Mouse (Mus musculus): ENCODE data around the gene Bora. TPM values are rescaled to one million over a fixed set of nuclear protein-coding genes. Genes with fewer than 3 reads are reported as not detected.

Bora gene
- polyA plus RNA-seq, 1 experiment from 2014 or later: 72.4 TPM

GRCm38 (mm10) chr14:99103050-99103449 is 57.0 kb downstream of the Bora start:
- Histone ChIP-seq H3K4me2 (ENCODE audit: low read depth, low read length) (no peak overlapping the region), H3K9ac (ENCODE audit: low read length) (no peak overlapping the region), H3K27me3 (ENCODE audit: control insufficient read depth, insufficient read depth, low read depth, low read length) (no peaks in the 10 kb centered on the region), H3K36me3 (ENCODE audit: control insufficient read depth, insufficient read depth, low read length) (peaks cover 10% of the 10 kb centered on the region), H3K4me1 (replicated peaks; ENCODE audit: control insufficient read depth, insufficient read depth, low read length) (peaks cover 13% of the 10 kb centered on the region), H3K27ac (ENCODE audit: low read length) (no peak overlapping the region), H3K9me3 (ENCODE audit: control insufficient read depth, low read length) (no peaks in the 10 kb centered on the region), H3K4me3 (ENCODE audit: low read length) (no peak overlapping the region)
- no peak for ATAC-seq (ENCODE audit: low read depth)
- 93% methylated on average over 4 of the region's 4 CpGs for WGBS

- H3K4me2 ChIP-seq (ENCODE audit: low read depth, low read length): no peak overlapping the region
- WGBS: 87% methylated on average over 6 of the region's 6 CpGs
- peaks cover 13% of the 10 kb centered on the region for H3K36me3 ChIP-seq (ENCODE audit: control insufficient read depth, insufficient read depth, low read length)
- peaks cover 5% of the 10 kb centered on the region; the same call in 1 of the 2 replicates for H3K4me1 ChIP-seq (replicated peaks; ENCODE audit: control insufficient read depth, insufficient read depth, low read length)
- no peaks in the 10 kb centered on the region for H3K27me3 ChIP-seq (ENCODE audit: control insufficient read depth, insufficient read depth, low read depth, low read length)
- H3K9ac ChIP-seq (ENCODE audit: low read length): no peak overlapping the region
- H3K9me3 ChIP-seq (ENCODE audit: control insufficient read depth, low read length): no peaks in the 10 kb centered on the region
- H3K27ac ChIP-seq (ENCODE audit: low read length): no peak overlapping the region
- no peak for ATAC-seq (ENCODE audit: low read depth)
- no peak overlapping the region for H3K4me3 ChIP-seq (ENCODE audit: low read length)
These were observed 58.6 kb downstream of the Bora start for GRCm38 (mm10) chr14:99104542-99105123.

GRCm38 (mm10) chr14:99106671-99107070 is 60.6 kb downstream of the Bora start:
- WGBS: 88% methylated on average over 2 of the region's 2 CpGs
- ATAC-seq (ENCODE audit: low read depth): no peak
- no peaks in the 10 kb centered on the region for H3K27me3 ChIP-seq (ENCODE audit: control insufficient read depth, insufficient read depth, low read depth, low read length)
- no peak overlapping the region for H3K4me3 ChIP-seq (ENCODE audit: low read length)
- no peaks in the 10 kb centered on the region for H3K4me1 ChIP-seq (replicated peaks; ENCODE audit: control insufficient read depth, insufficient read depth, low read length)
- no peaks in the 10 kb centered on the region for H3K9me3 ChIP-seq (ENCODE audit: control insufficient read depth, low read length)
- H3K36me3 ChIP-seq (ENCODE audit: control insufficient read depth, insufficient read depth, low read length): peaks cover 13% of the 10 kb centered on the region
- no peak overlapping the region for H3K4me2 ChIP-seq (ENCODE audit: low read depth, low read length)
- no peak overlapping the region for H3K9ac ChIP-seq (ENCODE audit: low read length)
- no peak overlapping the region for H3K27ac ChIP-seq (ENCODE audit: low read length)

- Histone ChIP-seq H3K9ac (ENCODE audit: low read length) (no peak overlapping the region), H3K9me3 (ENCODE audit: control insufficient read depth, low read length) (no peaks in the 10 kb centered on the region), H3K27me3 (ENCODE audit: control insufficient read depth, insufficient read depth, low read depth, low read length) (no peaks in the 10 kb centered on the region), H3K4me2 (ENCODE audit: low read depth, low read length) (no peak overlapping the region), H3K4me3 (ENCODE audit: low read length) (no peak overlapping the region), H3K4me1 (replicated peaks; ENCODE audit: control insufficient read depth, insufficient read depth, low read length) (no peaks in the 10 kb centered on the region), H3K36me3 (ENCODE audit: control insufficient read depth, insufficient read depth, low read length) (peaks cover 13% of the 10 kb centered on the region), H3K27ac (ENCODE audit: low read length) (no peak overlapping the region)
- WGBS: 84% methylated on average over 2 of the region's 2 CpGs
- ATAC-seq (ENCODE audit: low read depth): no peak
These were observed 61.7 kb downstream of the Bora start for GRCm38 (mm10) chr14:99107631-99108187.

- H3K9ac ChIP-seq (ENCODE audit: low read length): no peak overlapping the region
- H3K36me3 ChIP-seq (ENCODE audit: control insufficient read depth, insufficient read depth, low read length): peaks cover 14% of the 10 kb centered on the region
- H3K9me3 ChIP-seq (ENCODE audit: control insufficient read depth, low read length): no peaks in the 10 kb centered on the region
- WGBS: 84% methylated on average over 6 of the region's 6 CpGs
- H3K27ac ChIP-seq (ENCODE audit: low read length): no peak overlapping the region
- ATAC-seq (ENCODE audit: low read depth): no peak
- no peaks in the 10 kb centered on the region for H3K27me3 ChIP-seq (ENCODE audit: control insufficient read depth, insufficient read depth, low read depth, low read length)
- no peaks in the 10 kb centered on the region for H3K4me1 ChIP-seq (replicated peaks; ENCODE audit: control insufficient read depth, insufficient read depth, low read length)
- H3K4me3 ChIP-seq (ENCODE audit: low read length): no peak overlapping the region
- no peak overlapping the region for H3K4me2 ChIP-seq (ENCODE audit: low read depth, low read length)
These were observed 62.7 kb downstream of the Bora start for GRCm38 (mm10) chr14:99108762-99109161.

- H3K4me3 ChIP-seq (ENCODE audit: low read length): no peak overlapping the region
- H3K9ac ChIP-seq (ENCODE audit: low read length): no peak overlapping the region
- WGBS: 76% methylated on average over 4 of the region's 4 CpGs
- H3K4me1 ChIP-seq (replicated peaks; ENCODE audit: control insufficient read depth, insufficient read depth, low read length): no peaks in the 10 kb centered on the region
- H3K36me3 ChIP-seq (ENCODE audit: control insufficient read depth, insufficient read depth, low read length): peaks cover 12% of the 10 kb centered on the region
- no peaks in the 10 kb centered on the region for H3K27me3 ChIP-seq (ENCODE audit: control insufficient read depth, insufficient read depth, low read depth, low read length)
- no peak overlapping the region for H3K27ac ChIP-seq (ENCODE audit: low read length)
- H3K9me3 ChIP-seq (ENCODE audit: control insufficient read depth, low read length): no peaks in the 10 kb centered on the region
- no peak for ATAC-seq (ENCODE audit: low read depth)
- H3K4me2 ChIP-seq (ENCODE audit: low read depth, low read length): no peak overlapping the region
These were observed 71.6 kb downstream of the Bora start for GRCm38 (mm10) chr14:99117576-99117975.

GRCm38 (mm10) chr14:99121584-99122339 is 75.7 kb downstream of the Bora start:
- Histone ChIP-seq H3K27ac (ENCODE audit: low read length) (no peak overlapping the region), H3K4me1 (replicated peaks; ENCODE audit: control insufficient read depth, insufficient read depth, low read length) (no peaks in the 10 kb centered on the region), H3K9me3 (ENCODE audit: control insufficient read depth, low read length) (no peaks in the 10 kb centered on the region), H3K9ac (ENCODE audit: low read length) (no peak overlapping the region), H3K4me3 (ENCODE audit: low read length) (no peak overlapping the region), H3K27me3 (ENCODE audit: control insufficient read depth, insufficient read depth, low read depth, low read length) (no peaks in the 10 kb centered on the region), H3K4me2 (ENCODE audit: low read depth, low read length) (no peak overlapping the region), H3K36me3 (ENCODE audit: control insufficient read depth, insufficient read depth, low read length) (peaks cover 2% of the 10 kb centered on the region; the same call in 1 of the 2 replicates)
- 89% methylated on average over 11 of the region's 11 CpGs for WGBS
- ATAC-seq (ENCODE audit: low read depth): no peak

GRCm38 (mm10) chr14:99124076-99124475 is 78.1 kb downstream of the Bora start:
- H3K9ac ChIP-seq (ENCODE audit: low read length): no peak overlapping the region
- WGBS: 86% methylated on average over 4 of the region's 4 CpGs
- no peak overlapping the region for H3K4me3 ChIP-seq (ENCODE audit: low read length)

More at GRCm38 (mm10) chr14:99124076-99124475, 78.1 kb downstream of the Bora start:
- H3K27ac ChIP-seq (ENCODE audit: low read length): no peak overlapping the region
- no peaks in the 10 kb centered on the region for H3K4me1 ChIP-seq (replicated peaks; ENCODE audit: control insufficient read depth, insufficient read depth, low read length)
- no peak overlapping the region for H3K4me2 ChIP-seq (ENCODE audit: low read depth, low read length)
- ATAC-seq (ENCODE audit: low read depth): no peak
- no peaks in the 10 kb centered on the region for H3K9me3 ChIP-seq (ENCODE audit: control insufficient read depth, low read length)
- no peaks in the 10 kb centered on the region for H3K36me3 ChIP-seq (ENCODE audit: control insufficient read depth, insufficient read depth, low read length)
- no peaks in the 10 kb centered on the region for H3K27me3 ChIP-seq (ENCODE audit: control insufficient read depth, insufficient read depth, low read depth, low read length)
